Comparison of ENCODE assay signal across 24 mouse cellular contexts in the genomic region with DNA sequence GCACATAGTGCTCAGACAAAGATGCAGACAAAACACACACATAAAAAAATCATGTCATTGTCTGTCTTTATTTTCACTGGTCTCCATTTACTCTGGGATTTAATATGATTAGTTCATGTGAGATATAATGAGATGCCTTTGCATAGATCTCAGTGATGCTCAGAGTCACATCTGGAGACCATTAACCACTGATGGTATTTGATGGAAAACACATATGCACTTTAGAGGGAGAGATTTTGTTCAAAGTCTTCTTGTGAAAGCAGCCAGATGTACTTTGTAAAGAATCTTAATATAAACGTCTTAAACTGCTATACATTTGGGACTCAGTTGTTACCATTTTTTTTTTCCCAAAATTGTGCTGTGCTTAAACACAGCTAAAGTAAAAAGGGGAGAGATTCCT.
DNase-seq lines count a peak whose midpoint lies in the region; ATAC-seq and TF ChIP-seq lines count a peak whose summit lies in the region.
"Had no signal": no experiment of that assay in that cellular context is flagged by ENCODE, and none has a peak within 500 bp of the region (broad histone marks: within the 10 kb centered on the region; RNA-seq: fewer than 3 reads in every experiment).

No protein-coding gene starts in this region.

- peak; percentile 77 for ATAC-seq in limb, embryonic 13.5 days (ENCODE audit: low FRiP score, low read depth)
- ATAC-seq in limb, embryonic 14.5 days (ENCODE audit: low FRiP score, low read depth), result peak; percentile 26; the same call in 1 of the 2 replicates
- no peak for ATAC-seq in intestine, embryonic 15.5 days
- ATAC-seq: activated CD4-positive, CD25-positive, alpha-beta regulatory T cell, adult 4 months; forebrain, embryonic 15.5 days had no signal

- no peak overlapping the region for H3K9ac ChIP-seq in limb, embryonic 13.5 days
- no peak overlapping the region for H3K9ac ChIP-seq in limb, embryonic 14.5 days (ENCODE audit: low read depth, low read length, severe bottlenecking)
- H3K9ac ChIP-seq in intestine, embryonic 15.5 days, result no peak overlapping the region
- H3K9ac ChIP-seq: forebrain, embryonic 12.5 days; forebrain, embryonic 15.5 days; heart, embryonic 13.5 days; hindbrain, embryonic 12.5 days; hindbrain, embryonic 15.5 days had no signal

- H3K4me2 ChIP-seq in limb, embryonic 13.5 days (replicated peaks), result no peak overlapping the region
- no peak overlapping the region for H3K4me2 ChIP-seq in limb, embryonic 14.5 days (replicated peaks; ENCODE audit: low read depth, low read length, severe bottlenecking)
- no peak overlapping the region for H3K4me2 ChIP-seq in intestine, embryonic 15.5 days (replicated peaks)
- H3K4me2 ChIP-seq: forebrain, embryonic 12.5 days; forebrain, embryonic 15.5 days; heart, embryonic 13.5 days; hindbrain, embryonic 12.5 days; hindbrain, embryonic 15.5 days had no signal

- H3K36me3 ChIP-seq in limb, embryonic 13.5 days, result no peaks in the 10 kb centered on the region
- no peaks in the 10 kb centered on the region for H3K36me3 ChIP-seq in limb, embryonic 10.5 days
- H3K36me3 ChIP-seq in limb, embryonic 14.5 days (ENCODE audit: control insufficient read depth, insufficient read depth, low read length), result no peaks in the 10 kb centered on the region
- no peaks in the 10 kb centered on the region for H3K36me3 ChIP-seq in intestine, embryonic 15.5 days
- H3K36me3 ChIP-seq: forebrain, embryonic 12.5 days; forebrain, embryonic 15.5 days; heart, embryonic 10.5 days; heart, embryonic 13.5 days; hindbrain, embryonic 12.5 days; hindbrain, embryonic 15.5 days had no signal

- H3K4me1 ChIP-seq in limb, embryonic 13.5 days, result no peaks in the 10 kb centered on the region
- H3K4me1 ChIP-seq in limb, embryonic 10.5 days, result no peaks in the 10 kb centered on the region
- no peaks in the 10 kb centered on the region for H3K4me1 ChIP-seq in limb, embryonic 14.5 days (ENCODE audit: control insufficient read depth, insufficient read depth, low read length)
- H3K4me1 ChIP-seq in intestine, embryonic 15.5 days (replicated peaks), result no peaks in the 10 kb centered on the region
- H3K4me1 ChIP-seq: heart, embryonic 10.5 days; heart, embryonic 13.5 days; hindbrain, embryonic 12.5 days had no signal

- H3K9me3 ChIP-seq in limb, embryonic 13.5 days, result no peaks in the 10 kb centered on the region
- H3K9me3 ChIP-seq in limb, embryonic 10.5 days (replicated peaks), result no peaks in the 10 kb centered on the region
- H3K9me3 ChIP-seq in limb, embryonic 14.5 days (ENCODE audit: control insufficient read depth, low read length), result no peaks in the 10 kb centered on the region
- no peaks in the 10 kb centered on the region for H3K9me3 ChIP-seq in intestine, embryonic 15.5 days
- H3K9me3 ChIP-seq: forebrain, embryonic 12.5 days; forebrain, embryonic 15.5 days; heart, embryonic 10.5 days; heart, embryonic 13.5 days; hindbrain, embryonic 12.5 days; hindbrain, embryonic 15.5 days had no signal

- no peak for TF ChIP-seq POLR2A in limb, embryonic 14.5 days (IDR thresholded peaks at IDR 0.05; ENCODE audit: borderline replicate concordance, extremely low read depth, insufficient read depth, insufficient read length)

- H3K4me3 ChIP-seq in limb, embryonic 13.5 days, result no peak overlapping the region
- no peak overlapping the region for H3K4me3 ChIP-seq in limb, embryonic 10.5 days
- no peak overlapping the region for H3K4me3 ChIP-seq in limb, embryonic 14.5 days (replicated peaks; ENCODE audit: low read length)
- no peak overlapping the region for H3K4me3 ChIP-seq in intestine, embryonic 15.5 days (replicated peaks)
- H3K4me3 ChIP-seq: erythroblast, embryonic 14.5 days; forebrain, embryonic 12.5 days; forebrain, embryonic 15.5 days; heart, adult 2 months; heart, embryonic 10.5 days; heart, embryonic 13.5 days; hindbrain, embryonic 12.5 days; hindbrain, embryonic 15.5 days had no signal

- DNase-seq in embryo, embryonic 10.5 days (ENCODE audit: low spot score), result peak; percentile 25
- DNase-seq in embryo, embryonic 9.5 days (ENCODE audit: extremely low spot score), result no peak
- no peak for DNase-seq in limb, embryonic 10.5 days (ENCODE audit: low spot score)
- peak; percentile 64 for DNase-seq in limb, embryonic 14.5 days (ENCODE audit: low spot score)
- no peak for DNase-seq in cerebellum, adult 11-12 months
- DNase-seq: adrenal gland, adult 8-10 months; adrenal gland, postnatal 25 days; cerebellum, adult 18-20 months; cerebellum, adult 9-10 months; cerebellum, postnatal 36 days; gastrocnemius, postnatal 10 days; gastrocnemius, postnatal 36 days; heart, adult 2 months; kidney, adult 11 months had no signal

- no peaks in the 10 kb centered on the region for H3K27me3 ChIP-seq in limb, embryonic 13.5 days
- H3K27me3 ChIP-seq in limb, embryonic 10.5 days (ENCODE audit: low read depth, poor library complexity, severe bottlenecking), result no peaks in the 10 kb centered on the region
- H3K27me3 ChIP-seq in limb, embryonic 14.5 days (ENCODE audit: control insufficient read depth, insufficient read depth, low read length), result no peaks in the 10 kb centered on the region
- H3K27me3 ChIP-seq in intestine, embryonic 15.5 days (replicated peaks), result no peaks in the 10 kb centered on the region
- H3K27me3 ChIP-seq: forebrain, embryonic 15.5 days; heart, embryonic 13.5 days; hindbrain, embryonic 12.5 days; hindbrain, embryonic 15.5 days had no signal

- H3K27ac ChIP-seq in limb, embryonic 13.5 days, result no peak overlapping the region
- no peak overlapping the region for H3K27ac ChIP-seq in limb, embryonic 10.5 days
- no peak overlapping the region for H3K27ac ChIP-seq in limb, embryonic 14.5 days (replicated peaks; ENCODE audit: low read depth, low read length)
- H3K27ac ChIP-seq in intestine, embryonic 15.5 days, result no peak overlapping the region
- H3K27ac ChIP-seq: forebrain, embryonic 12.5 days; forebrain, embryonic 15.5 days; heart, adult 2 months; heart, embryonic 10.5 days; heart, embryonic 13.5 days; hindbrain, embryonic 12.5 days; hindbrain, embryonic 15.5 days had no signal

- WGBS in limb, embryonic 13.5 days, result 10% methylated on average over 1 of the region's 1 CpGs
- WGBS in limb, embryonic 10.5 days, result 41% methylated on average over 1 of the region's 1 CpGs
- 10% methylated on average over 1 of the region's 1 CpGs for WGBS in limb, embryonic 14.5 days
- WGBS in intestine, embryonic 15.5 days, result 37% methylated on average over 1 of the region's 1 CpGs

Comparison
In these comparisons a context has a peak if more than half of its experiments do, and no peak if none do; other contexts are left out.
1. DNase-seq: peak in embryo, embryonic 10.5 days (single experiment) and limb, embryonic 14.5 days (single experiment); none in embryo, embryonic 9.5 days (single experiment), limb, embryonic 10.5 days (single experiment) and cerebellum, adult 11-12 months (single experiment).